Mouse (Mus musculus): ENCODE measurements around the gene Bnip2.

DNA sequence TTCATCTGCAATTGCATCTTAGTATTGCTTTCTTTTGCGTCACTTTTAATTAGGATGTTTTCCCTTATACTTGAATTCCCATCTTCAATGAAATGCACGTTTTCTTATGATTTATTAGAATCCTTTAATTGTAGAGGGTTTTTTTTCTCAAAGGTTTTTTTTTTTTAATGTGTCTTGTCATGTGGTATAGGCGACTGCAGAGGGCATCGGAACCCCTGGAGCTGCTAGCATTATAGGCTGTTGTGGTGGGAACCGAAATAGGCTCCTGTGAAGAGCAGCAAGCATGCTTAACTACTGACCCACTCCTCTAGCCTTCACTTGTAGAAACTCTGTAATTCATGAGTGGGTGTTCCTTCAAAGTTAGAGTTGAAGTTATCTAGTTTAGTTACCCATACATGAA is 1.1 kb downstream of the Bnip2 start:
- TF ChIP-seq CTCF (IDR thresholded peaks at IDR 0.05; ENCODE audit: control insufficient read depth, insufficient read depth, insufficient replicate concordance, low read depth, low read length) (no peak), POLR2A (IDR thresholded peaks at IDR 0.05; ENCODE audit: control insufficient read depth, low read depth, low read length) (no peak)

Measured in testis, adult 2 months (tissue).